Mouse (Mus musculus) kidney, postnatal 4 days (tissue): ENCODE measurements around the gene Agap3.
A peak's percentile ranks its signal among the peaks of the same experiment; 100 is the strongest.

ENCODE experiments used
- DNase-seq, 2 experiments: peaks; one replicate each; pipeline ENCODE4 v3.0.0; 2021; ENCODE audit warnings: mixed read lengths in 2 of 2

The Agap3 gene

DNA sequence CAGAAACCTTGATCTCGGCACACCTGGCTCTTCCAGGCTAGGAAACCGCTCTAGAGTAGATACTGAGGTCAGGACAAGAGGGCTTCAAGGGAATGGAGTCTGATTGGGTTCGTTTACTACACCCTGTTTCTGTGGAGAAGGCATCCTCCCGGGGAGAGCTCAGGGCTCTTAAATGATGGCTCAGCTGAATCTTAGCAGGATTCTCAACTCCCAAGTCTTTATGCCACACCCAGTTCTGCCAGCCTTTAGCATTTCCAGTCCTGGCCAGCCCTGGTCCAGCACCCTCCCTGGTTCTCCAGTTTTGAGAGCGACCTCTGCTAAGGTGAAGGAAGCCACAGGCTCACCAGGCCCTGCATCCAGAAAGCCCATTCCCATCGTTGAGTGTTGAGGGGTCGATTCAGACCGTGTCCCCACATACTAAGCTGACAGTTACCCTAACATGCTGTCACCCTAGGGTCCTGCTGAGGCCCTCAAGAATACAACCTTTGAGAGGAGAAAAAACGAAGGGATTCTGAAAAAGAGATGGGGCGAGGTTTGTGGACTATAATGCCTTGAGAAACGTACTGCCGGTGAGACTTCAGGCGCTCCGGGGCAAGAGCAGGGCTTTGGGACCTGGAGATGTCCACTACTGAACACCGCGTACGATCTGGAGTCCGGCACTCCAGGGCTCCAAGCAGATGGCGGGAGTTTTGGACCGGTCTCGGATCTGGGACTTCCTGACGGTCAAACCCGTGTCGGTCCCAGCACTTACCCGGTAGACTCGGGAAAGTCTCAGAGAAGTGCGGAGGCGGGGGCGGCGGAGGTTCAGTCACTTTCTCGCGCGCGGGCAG, 73.6 kb downstream of the Agap3 start:
- DNase-seq, result peak; percentile 45 to 49

DNA sequence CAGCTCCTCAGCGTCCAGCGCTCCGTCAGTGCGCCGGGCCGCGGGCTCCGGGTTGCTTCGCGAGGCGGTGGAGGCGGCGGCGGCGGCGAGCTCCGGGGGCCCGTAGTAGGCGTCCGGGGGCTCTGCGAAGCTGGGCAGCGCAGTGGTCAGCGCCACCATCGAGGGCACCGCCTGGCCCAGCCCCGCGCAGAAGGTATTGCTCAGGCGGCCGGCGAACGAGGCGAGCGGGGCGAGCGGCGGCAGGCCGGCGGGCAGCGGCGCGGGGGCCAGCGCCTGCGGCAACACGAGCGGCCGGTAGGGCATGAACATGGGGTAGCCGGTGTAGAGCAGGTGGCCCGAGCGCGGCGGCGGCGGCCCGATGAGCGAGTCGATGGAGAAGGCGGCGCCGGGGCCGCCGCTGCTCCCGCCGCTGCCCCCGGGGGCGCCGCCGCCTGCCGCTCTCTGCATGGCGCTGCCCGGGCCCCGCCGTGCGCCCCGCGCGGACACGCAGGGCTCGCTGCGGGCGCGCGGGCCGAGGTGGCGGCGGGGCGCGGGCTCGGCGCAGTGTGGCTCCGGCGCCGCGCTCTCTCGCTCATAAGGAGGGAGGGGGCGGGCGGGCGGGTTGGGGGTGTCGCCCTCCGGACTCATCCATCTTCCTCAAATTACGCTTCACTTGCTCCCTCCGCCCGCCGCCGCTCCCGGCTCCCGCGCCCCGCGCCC, 74.4 kb downstream of the Agap3 start:
- DNase-seq, result peak; percentile 29 to 50

DNA sequence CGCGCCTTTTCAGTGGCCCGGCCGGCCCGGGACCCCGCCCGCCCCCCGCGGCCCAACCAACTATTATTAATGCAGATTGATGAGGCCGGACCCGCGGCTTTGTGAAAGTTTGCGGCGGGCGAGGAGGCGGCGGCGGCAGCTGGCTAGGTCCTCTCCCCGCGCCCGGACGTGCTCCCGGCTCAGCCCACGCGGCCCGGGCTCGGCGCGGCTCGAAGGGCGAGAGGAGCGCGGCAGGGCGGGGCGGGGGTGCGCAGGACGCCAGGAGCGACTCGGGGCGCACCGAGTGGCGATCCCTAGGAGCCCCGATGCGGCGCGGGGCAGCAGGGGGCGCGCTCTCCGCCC, 74.9 kb downstream of the Agap3 start, which contains the start of gene Gbx1:
Gbx1 (minus strand) TSS at position 314 of the 342 bp plus-strand sequence.
- DNase-seq, result peak; percentile 56 to 67

- no peak for DNase-seq
Observed at GRCm38 (mm10) chr5:24527780-24528179, 75.8 kb downstream of the Agap3 start.

GRCm38 (mm10) chr5:24530042-24530689, 78.2 kb downstream of the Agap3 start:
- DNase-seq, result peak; percentile 95 to 96

- no peak for DNase-seq
Observed at GRCm38 (mm10) chr5:24533391-24533790, 81.4 kb downstream of the Agap3 start.

- peak; percentile 45 to 46 for DNase-seq
Observed at GRCm38 (mm10) chr5:24534292-24534691, 82.3 kb downstream of the Agap3 start.

- DNase-seq, result no peak
Observed at GRCm38 (mm10) chr5:24535731-24536130, 83.8 kb downstream of the Agap3 start.

GRCm38 (mm10) chr5:24536511-24536910, 84.5 kb downstream of the Agap3 start:
- DNase-seq, result no peak

- DNase-seq, result peak; percentile 30 to 47
Observed at GRCm38 (mm10) chr5:24537618-24538017, 85.6 kb downstream of the Agap3 start.

- peak in 1 of 2 experiments; percentile 31 for DNase-seq
Observed at GRCm38 (mm10) chr5:24539571-24540296, 87.8 kb downstream of the Agap3 start.

DNA sequence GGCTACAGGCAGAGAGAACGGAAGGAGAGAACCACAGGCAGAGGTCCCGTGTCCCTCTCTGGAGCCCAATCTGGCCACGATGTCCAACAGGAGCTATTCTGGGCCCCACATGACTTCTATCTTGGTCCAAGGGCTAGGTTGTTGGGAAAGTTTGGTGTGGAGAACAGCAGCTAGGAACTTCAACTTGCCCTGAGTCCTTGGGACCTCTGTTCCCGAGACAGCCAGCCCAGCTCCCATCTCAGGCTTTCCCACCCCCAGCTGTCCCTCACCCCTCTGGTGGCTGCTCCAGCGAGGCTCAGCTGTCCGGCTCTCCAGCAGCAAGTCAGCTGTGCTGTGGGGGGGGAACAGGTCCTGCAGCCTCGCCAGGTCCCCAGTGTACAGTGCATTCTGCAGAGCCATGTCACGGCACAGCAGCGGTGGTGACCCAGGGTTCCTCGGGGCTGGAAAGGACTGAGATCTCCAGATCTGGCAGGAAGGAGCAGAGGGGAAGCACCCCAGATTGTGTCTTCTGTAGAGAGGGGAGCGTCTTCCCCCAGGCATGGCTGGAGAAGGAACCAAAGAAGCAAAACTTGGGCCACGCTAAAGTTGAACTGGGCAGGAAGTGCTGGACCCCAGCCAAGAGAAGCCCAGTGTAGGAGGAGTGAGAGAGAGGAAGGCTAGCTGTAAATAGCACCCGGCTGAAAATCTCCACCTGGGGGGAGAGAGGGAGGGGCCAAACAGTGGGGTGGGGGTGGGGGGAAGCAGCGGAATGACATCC, 88.6 kb downstream of the Agap3 start, which contains the start of gene Asb10:
Asb10 (minus strand) TSS at position 592 of the 757 bp plus-strand sequence.
- DNase-seq, result peak; percentile 82 to 87

DNA sequence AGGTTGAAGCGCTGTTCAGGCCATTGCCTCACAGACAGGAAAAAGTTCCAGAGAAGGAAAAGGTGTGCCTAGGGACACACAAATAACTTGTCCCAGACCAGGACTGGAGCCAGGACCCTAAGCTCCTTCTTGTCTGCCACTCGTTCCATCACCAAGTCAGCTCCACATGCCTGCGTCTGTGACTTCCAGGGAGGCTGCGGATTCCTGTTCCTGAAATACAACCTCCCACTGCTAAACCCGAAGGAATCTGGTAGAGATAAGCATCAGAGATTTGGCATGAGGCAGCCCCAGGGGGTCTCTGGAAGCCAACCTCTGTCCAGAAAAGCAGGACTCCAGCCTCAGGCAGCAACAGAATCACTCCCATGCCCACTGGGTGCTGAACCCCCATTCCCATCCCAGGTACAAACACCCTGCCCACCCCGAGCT, 89.2 kb downstream of the Agap3 start:
- DNase-seq, result peak; percentile 21 to 32

- no peak for DNase-seq
Observed at GRCm38 (mm10) chr5:24542643-24543042, 90.7 kb downstream of the Agap3 start.

- peak; percentile 79 to 85 for DNase-seq
Observed at GRCm38 (mm10) chr5:24550598-24551316, 98.8 kb downstream of the Agap3 start.

DNA sequence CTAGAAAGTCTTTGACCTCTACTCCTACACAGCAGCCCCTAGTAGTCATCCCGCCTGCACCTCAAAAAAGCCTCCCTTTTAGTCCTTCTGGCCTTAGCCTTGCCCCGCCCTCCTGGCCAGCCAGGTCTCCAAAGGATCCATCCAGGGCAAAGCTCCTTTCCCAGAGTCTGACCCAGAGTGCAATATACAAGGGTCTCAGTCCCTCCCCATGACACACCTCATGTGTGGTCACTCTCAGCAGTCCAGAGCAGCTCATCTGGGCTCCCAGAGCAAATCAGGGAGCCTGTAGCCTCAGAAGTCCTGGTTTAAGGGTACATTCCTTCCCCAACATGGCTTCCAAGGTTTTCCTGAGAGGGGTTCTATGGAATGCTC, 99.3 kb downstream of the Agap3 start:
- no peak for DNase-seq
